Mouse (Mus musculus): ENCODE data around the gene Zfp14.

Gene Zfp14

GRCm38 (mm10) chr7:30027331-30027730 is 23.8 kb downstream of the Zfp14 start:
- DNase-seq = no peak

DNA sequence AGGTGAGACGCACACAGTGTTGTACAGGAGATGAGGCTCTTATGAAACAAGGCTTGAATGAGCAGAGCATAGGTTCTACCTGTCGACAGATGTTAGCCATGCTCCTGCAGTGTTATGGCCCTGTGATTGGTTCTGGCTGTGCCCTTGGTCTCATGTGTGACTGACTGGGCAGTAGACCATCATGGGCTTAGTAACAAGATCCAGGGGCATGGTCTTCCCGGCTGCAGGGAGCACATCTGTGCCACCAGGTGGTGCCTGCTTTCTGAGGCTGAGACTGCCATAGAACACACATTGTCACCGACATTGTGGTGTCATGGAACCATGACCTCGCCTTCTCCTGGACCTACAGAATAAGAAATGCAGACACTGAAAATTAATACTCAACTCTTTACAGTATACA is 25.8 kb downstream of the Zfp14 start:
- no peak for DNase-seq

- DNase-seq = no peak
Measured at GRCm38 (mm10) chr7:30023800-30024199, 27.4 kb downstream of the Zfp14 start.

DNA sequence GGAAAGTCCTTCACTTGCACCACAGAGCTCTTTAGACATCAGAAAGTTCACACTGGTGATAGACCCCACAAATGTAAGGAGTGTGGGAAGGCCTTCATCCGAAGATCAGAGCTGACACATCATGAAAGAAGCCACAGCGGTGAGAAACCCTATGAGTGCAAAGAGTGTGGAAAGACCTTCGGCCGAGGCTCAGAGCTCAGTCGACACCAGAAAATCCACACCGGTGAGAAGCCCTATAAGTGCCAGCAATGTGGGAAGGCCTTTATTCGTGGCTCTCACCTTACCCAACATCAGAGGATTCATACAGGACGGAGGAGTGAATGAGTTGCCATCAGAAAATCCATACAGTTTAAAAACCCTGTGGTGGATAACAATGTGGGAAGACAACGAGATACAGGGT is 27.9 kb downstream of the Zfp14 start:
- DNase-seq = no peak

DNA sequence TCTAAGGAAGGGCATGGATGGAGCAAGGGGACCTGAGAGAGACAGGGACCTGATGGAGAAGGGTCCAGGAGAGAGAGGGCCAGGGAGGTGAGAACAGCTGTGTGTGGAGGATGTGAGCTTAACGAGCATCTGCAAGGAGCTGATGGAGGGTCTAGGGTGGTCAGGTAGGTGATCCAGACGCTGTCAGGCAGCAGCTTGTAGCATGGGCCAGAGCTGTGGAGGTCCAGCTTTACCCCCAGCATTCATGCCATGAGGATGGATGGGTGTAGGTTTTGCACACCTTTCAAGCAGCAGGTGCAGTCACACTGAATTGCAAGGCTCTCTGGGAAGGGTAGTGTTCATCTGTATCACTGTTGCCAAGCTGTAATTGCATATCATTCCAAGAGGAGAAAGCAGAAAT is 31.6 kb downstream of the Zfp14 start:
- no peak for DNase-seq

DNA sequence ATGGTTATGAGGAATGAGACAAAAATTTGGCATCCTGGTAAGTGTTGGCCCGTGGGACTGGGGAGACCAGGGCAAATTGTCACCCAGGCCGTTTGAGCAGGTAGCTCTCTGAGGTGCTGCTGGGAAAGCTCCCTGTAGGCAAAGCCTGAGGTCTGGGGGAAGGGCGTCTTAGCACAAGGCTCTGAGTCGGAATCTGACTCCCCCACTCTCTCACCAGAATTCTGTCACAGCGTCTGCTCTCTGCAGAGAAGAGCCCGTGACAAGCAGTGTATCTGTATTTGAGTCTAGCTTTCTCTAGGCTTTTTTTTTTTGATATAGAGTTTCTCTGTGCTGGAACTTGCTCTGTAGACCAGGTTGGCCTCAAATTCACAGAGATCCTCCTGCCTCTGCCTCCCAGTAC is 34.0 kb downstream of the Zfp14 start:
- no peak for DNase-seq

- peak; percentile 62 for DNase-seq
Measured at GRCm38 (mm10) chr7:30012956-30013363, 38.2 kb downstream of the Zfp14 start.

DNA sequence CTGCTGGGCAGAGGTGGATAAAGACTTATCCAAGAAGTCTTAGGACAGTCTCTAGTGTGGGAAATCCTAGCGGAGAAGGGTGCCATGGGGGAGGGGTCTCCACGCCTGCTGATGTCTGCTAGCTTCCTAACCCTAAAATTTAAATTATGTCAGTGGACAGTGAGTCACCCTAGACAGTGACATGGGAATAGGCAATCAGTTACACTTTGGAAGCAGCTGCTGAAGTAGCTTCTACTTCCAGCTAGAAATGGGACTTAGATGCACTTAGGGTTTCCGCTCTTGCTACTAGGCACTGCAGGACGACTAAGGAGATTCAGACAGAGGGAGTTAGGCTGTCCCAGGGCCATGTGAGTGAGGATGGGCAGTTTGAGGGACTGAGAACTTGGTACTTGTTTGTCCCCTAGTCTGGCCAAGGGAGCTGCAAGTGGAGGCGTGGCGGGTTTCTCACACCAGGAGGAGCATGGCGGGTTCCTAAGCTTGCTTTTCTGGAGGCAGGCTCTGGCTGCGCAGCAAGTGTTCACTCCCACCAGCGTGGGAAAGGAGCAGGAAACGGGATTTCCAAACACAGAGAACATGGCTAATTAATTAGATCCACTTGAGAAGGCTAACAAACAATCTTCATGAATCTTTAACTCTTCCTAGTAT is 40.5 kb downstream of the Zfp14 start:
- no peak for DNase-seq

DNA sequence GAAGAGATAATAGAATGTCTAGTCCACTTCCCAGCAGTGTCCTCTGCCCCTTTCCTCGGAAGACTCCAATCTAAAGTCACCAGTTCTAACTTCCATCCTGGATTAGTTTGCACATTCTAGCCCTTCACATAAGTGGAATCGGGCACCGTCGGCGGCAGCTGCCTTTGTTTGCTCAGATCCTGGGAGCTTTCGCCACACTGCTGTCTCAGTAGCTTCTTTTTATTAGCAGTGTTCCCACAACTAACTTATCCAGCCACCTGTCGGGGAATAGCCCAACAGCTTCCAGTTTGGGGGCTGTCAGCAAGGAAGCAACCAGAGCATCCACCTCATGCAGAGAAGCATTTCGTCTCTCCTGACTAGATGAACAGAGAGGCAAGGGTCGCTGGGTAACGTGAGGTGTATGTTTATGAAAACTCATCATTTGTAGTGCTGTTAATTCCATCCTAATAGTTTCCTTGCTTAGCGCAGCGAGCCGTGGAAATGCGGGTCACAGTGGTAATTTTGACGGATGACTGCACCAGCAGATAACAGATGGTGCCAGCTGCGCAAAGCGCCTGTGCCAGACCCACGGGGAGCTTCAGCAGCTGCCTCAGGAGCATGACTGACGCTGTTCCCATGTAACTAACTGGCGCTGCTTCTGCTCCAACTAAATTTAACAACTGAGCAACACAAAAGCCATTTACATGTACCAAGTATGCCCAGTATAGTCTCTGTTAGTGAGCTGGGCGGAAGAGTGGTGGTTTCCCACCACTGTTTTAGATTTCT is 41.7 kb downstream of the Zfp14 start:
- DNase-seq = no peak

GRCm38 (mm10) chr7:30008020-30008690 is 43.0 kb downstream of the Zfp14 start:
- no peak for DNase-seq

- DNase-seq = no peak
Measured at GRCm38 (mm10) chr7:30007601-30008000, 43.6 kb downstream of the Zfp14 start.

- DNase-seq = no peak
Measured at GRCm38 (mm10) chr7:30000601-30001000, 50.6 kb downstream of the Zfp14 start.

- no peak for DNase-seq
Measured at GRCm38 (mm10) chr7:29995134-29995533, 56.0 kb downstream of the Zfp14 start.

GRCm38 (mm10) chr7:29993340-29993739 is 57.8 kb downstream of the Zfp14 start:
- no peak for DNase-seq

DNA sequence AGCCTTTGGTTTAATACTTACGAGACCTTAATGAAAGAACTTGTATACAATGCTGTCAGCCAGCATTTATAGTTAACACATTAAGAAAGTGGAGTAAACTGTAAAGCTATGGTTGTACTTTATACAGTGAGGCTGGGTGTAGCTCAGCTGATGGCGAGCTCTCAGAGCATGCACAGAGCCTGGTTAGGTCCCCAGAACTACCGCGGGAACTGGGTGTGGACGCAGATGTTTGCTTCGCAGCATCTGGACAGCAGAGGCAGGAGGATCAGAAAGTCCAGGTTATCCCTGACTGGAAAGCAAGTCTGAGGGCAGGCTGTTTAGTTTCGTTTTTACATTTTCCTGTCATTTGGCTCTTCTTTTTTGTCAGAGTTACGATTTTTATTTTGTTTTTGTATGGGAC is 58.5 kb downstream of the Zfp14 start:
- DNase-seq = no peak

DNA sequence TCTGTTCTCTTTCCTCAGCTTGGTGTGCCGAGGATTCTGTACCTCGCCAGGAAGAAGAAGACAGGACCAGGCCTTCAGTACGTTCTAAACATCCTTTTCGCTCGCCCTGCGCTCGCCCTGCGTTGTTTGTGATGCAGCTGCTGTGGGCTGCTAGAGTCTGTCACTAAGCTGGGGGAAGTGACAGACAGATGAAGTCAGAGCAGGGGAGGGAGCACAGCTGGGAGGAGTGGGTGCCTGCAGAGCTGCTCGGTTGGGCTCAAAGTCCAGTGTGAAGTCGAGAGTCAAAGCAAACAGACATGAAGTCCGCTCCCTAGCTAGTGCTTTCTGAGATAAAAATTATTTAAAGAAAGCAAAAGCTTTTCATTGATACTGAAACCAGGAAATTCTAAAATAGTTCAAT is 62.1 kb downstream of the Zfp14 start:
- DNase-seq = no peak

DNA sequence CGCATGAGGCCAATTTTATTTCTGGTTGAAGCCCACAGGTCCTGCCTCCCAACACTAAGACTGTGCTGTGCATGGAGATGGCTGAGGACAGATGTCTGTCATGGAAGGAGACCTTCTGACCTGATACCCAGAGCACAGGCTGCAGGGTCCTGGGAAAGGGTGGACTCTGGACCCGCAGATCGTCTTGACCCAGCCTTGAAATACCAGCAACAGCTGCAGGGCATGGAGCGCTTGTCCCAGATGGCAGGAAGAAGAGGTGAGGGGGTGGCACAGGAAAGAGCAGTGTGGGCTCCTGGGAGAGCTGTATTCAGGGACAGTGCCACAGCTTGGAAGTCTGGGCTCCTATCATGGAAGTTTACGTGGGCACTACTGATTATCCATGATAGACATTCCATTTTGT is 63.6 kb downstream of the Zfp14 start:
- DNase-seq = no peak

Measured in thymus, postnatal 14 days (tissue).